Mouse (Mus musculus) liver, embryonic 14.5 days (tissue): ENCODE results near the gene Slc35f3. TPM values are rescaled to one million over a fixed set of nuclear protein-coding genes. Genes with fewer than 3 reads are reported as not detected.
A peak's percentile ranks its signal among the peaks of the same experiment; 100 is the strongest.

Experiments used
- ATAC-seq: fragments of 200-750 bp; cut with Nextera tagmentation; 2 replicates; pipeline ENCODE4 v1.8.0; 2017; ENCODE audit warnings: moderate number of reproducible peaks, mild to moderate bottlenecking, moderate library complexity; ENCODE audit not compliant: insufficient read depth
- DNase-seq, 3 experiments: peaks; one replicate each; pipeline ENCODE4 v3.0.0-alpha.2; 2012 to 2013; ENCODE audit warnings: low read depth in 3 of 3, low spot score in 3 of 3
- H3K27ac ChIP-seq: fragments of 300-500 bp; sonication (generic); 2 replicates; pipeline ENCODE4 v1.5.1; 2014; ENCODE audit warnings: moderate library complexity, mild to moderate bottlenecking, control low read depth, inconsistent platforms
- H3K27me3 ChIP-seq: fragments of 300-500 bp; sonication (generic); 2 replicates; pipeline ENCODE4 v1.6.1; 2014; ENCODE audit warnings: mild to moderate bottlenecking, low read length, moderate library complexity; ENCODE audit not compliant: control insufficient read depth, insufficient read depth
- H3K36me3 ChIP-seq: fragments of 300-500 bp; sonication (generic); replicated peaks from 2 replicates; pipeline ENCODE4 v1.6.1; 2014; ENCODE audit warnings: low read depth; ENCODE audit not compliant: control insufficient read depth, insufficient read depth
- H3K4me1 ChIP-seq, 2 experiments: fragments of 200-500 bp in 1 of 2; fragments of 300-500 bp in 1 of 2; sonication (generic) in 1 of 2; replicated peaks; 2 replicates each; pipeline ENCODE4 v1.6.1; 2012 to 2014; ENCODE audit warnings: antibody characterized with exemption in 1 of 2, inconsistent platforms in 1 of 2, low read length in 1 of 2; ENCODE audit not compliant: control insufficient read depth in 2 of 2, insufficient read depth in 2 of 2
- H3K4me2 ChIP-seq: fragments of 300-500 bp; sonication (generic); 2 replicates; pipeline ENCODE4 v1.6.1; 2014; ENCODE audit warnings: low read depth, mild to moderate bottlenecking, control low read depth, moderate library complexity
- H3K4me3 ChIP-seq, 2 experiments: fragments of 200-500 bp in 1 of 2; fragments of 300-500 bp in 1 of 2; sonication (generic) in 1 of 2; 2 replicates each; pipeline ENCODE4 v1.5.1; 2012 to 2014; ENCODE audit warnings: low read depth in 2 of 2, low read length in 2 of 2, mild to moderate bottlenecking in 2 of 2, control low read depth in 1 of 2, inconsistent platforms in 1 of 2, moderate library complexity in 1 of 2; ENCODE audit not compliant: insufficient read depth in 1 of 2
- H3K9ac ChIP-seq: fragments of 300-500 bp; sonication (generic); replicated peaks from 2 replicates; pipeline ENCODE4 v1.6.1; 2014; ENCODE audit warnings: mild to moderate bottlenecking, control low read depth, moderate library complexity
- H3K9me3 ChIP-seq: fragments of 300-500 bp; sonication (generic); 2 replicates; pipeline ENCODE4 v1.6.1; 2016; ENCODE audit warnings: low read length, mixed read lengths; ENCODE audit not compliant: control insufficient read depth
- CTCF ChIP-seq: IDR thresholded peaks from 2 replicates; pipeline ENCODE4 v1.5.1; 2016; ENCODE audit warnings: antibody characterized with exemption, low read depth, control low read depth
- EP300 ChIP-seq: IDR thresholded peaks from 2 replicates; pipeline ENCODE4 v1.6.1; 2016; ENCODE audit warnings: antibody characterized with exemption, low read depth
- WGBS: fragments of 180-500 bp; shearing (Covaris S2); extraction: QIAGEN DNeasy Blood & Tissue Kit; methylation state at CpG from one replicate; pipeline ENCODE4 v1.1.7; 2014; ENCODE audit not compliant: insufficient replicate concordance; 5-methylcytosine and 5-hydroxymethylcytosine counted together
- polyA plus RNA-seq, 2 experiments: library from polyadenylated mRNA; depleted of rRNA in 1 of 2; stranded (reverse) in 1 of 2; unstranded in 1 of 2; fragments of >200 nt; fragmentation: Nextera tagmentation in 1 of 2; extraction: Ambion mirVana in 1 of 2; gene quantifications; 2 replicates each; pipeline versions ENCODE4 v1.2.1 to v1.2.3; 2012 to 2014

The Slc35f3 gene
- polyA plus RNA-seq, 2 experiments: not detected

DNA sequence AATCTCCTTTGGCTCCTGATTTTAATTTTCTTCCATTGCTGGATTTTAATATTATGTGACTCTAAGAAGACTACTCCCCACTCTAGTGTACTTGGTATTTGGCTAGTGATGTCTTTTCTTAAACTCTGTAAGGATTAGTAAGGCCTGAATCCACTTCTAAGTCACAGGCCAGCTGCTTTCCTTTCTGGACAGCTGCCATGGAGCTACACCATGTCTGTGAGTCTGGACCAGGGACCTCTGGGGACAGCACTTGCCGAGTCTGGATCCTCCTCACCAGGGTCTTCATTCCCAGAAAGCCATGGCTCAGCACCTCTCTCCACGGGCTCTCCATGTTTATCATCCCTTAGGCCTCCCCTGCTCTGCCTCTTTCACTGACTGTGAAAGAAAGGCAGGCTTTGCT, 81.8 kb downstream of the Slc35f3 start:
- no peak for DNase-seq
- no peak overlapping the region for H3K4me3 ChIP-seq
- no peaks in the 10 kb centered on the region for H3K9me3 ChIP-seq
- ATAC-seq: no peak
- H3K27ac ChIP-seq: no peak overlapping the region
- TF ChIP-seq EP300 (no peak), CTCF (no peak)
- no peaks in the 10 kb centered on the region for H3K36me3 ChIP-seq
- no peaks in the 10 kb centered on the region for H3K4me1 ChIP-seq
- no peaks in the 10 kb centered on the region for H3K27me3 ChIP-seq
- no peak overlapping the region for H3K4me2 ChIP-seq
- H3K9ac ChIP-seq: no peak overlapping the region
- 23% methylated on average over 2 of the region's 2 CpGs for WGBS

DNA sequence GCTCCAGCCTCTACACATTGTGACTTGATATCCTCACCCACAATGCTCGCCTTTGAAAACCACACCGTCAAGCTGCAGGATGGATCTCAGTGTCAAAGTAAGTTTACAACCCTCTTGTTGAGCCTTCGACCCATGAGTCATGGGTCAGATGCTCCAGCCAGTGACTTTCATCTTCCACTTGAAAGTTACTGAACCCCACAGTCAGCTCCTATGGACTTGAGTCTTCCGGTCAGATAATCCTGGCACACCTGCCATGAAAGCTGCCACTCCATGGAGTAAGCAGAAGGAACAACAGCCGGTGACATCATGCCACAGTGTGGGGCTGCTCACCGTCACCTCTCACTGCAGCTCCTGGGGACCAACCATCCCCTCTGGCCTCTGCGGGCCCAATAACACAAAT, 82.9 kb downstream of the Slc35f3 start:
- no peak overlapping the region for H3K27ac ChIP-seq

DNA sequence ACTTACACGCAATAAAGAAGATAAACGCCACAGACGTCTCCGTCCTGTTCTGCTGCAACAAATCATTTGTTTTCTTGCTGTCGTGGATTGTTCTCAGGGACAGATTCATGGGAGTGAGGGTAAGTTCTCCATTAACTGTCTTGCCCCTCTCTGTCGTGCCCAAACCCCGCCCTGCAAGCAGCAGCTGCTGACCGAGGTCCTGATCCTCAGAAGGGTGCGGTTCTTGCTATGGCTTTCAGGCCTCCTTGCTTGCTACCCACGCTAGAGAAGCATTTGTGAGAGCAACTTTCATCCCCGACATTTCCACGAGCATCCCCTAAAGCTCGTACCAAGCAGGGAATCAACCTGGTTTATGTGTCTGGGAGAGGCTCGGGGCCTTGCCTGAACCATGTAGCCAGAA, 83.9 kb downstream of the Slc35f3 start:
- no peak for ATAC-seq
- no peak overlapping the region for H3K4me2 ChIP-seq
- H3K27ac ChIP-seq: no peak overlapping the region
- H3K27me3 ChIP-seq: no peaks in the 10 kb centered on the region
- WGBS: 33% methylated on average over 14 of the region's 14 CpGs
- no peak for DNase-seq
- H3K9me3 ChIP-seq: no peaks in the 10 kb centered on the region
- H3K4me3 ChIP-seq: no peak overlapping the region
- no peak overlapping the region for H3K9ac ChIP-seq
- no peaks in the 10 kb centered on the region for H3K36me3 ChIP-seq
- TF ChIP-seq CTCF (no peak), EP300 (no peak)
- no peaks in the 10 kb centered on the region for H3K4me1 ChIP-seq

More for the DNA sequence above, 82.9 kb downstream of the Slc35f3 start:
- Histone ChIP-seq H3K4me2 (no peak overlapping the region), H3K36me3 (no peaks in the 10 kb centered on the region), H3K9me3 (no peaks in the 10 kb centered on the region), H3K4me1 (no peaks in the 10 kb centered on the region), H3K9ac (no peak overlapping the region), H3K27me3 (no peaks in the 10 kb centered on the region), H3K4me3 (no peak overlapping the region)
- no peak for ATAC-seq
- TF ChIP-seq EP300 (no peak), CTCF (no peak)
- DNase-seq: no peak
- WGBS: 63% methylated on average over 7 of the region's 7 CpGs

DNA sequence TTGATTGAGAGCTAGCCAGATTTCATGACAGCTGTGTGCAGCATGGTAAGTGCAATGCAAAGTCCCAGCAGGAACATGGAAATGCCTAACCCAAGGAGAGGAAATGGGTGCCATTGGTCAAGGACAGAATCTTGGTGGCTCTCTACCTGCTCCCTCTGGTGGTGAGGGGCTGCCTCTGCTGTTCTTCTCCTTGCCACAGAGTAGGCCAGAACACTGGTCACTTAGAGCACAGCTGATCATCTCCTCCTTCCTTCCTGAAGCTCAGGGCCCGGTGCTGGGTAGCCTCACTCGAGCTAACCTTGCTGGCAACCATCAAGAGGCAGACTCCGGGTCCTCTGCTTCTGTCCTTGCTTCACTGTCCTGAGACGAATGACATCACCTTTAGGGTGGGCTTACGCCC, 84.4 kb downstream of the Slc35f3 start:
- WGBS: 33% methylated on average over 5 of the region's 5 CpGs
- ATAC-seq (no peak), DNase-seq (no peak)

DNA sequence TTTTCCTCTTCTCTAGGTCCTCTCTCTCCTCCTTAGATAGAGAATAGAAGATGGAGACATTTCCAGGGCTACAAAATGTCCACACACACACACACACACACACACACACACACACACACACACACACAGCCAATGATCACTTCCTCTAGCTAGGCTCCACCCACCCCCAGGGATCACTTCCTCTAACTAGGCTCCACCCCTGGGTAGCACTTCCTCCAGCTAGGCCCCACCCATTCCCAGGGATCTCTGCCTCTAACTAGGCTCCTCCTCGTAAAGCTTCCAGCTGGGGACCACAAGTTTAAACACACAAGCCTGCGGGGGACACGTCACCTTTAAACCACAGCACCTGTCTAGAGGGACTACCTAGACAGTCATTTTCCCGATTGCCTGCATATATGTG, 89.2 kb downstream of the Slc35f3 start:
- H3K27me3 ChIP-seq: no peaks in the 10 kb centered on the region
- no peak for DNase-seq
- ATAC-seq: no peak
- 62% methylated on average over 4 of the region's 4 CpGs for WGBS
- TF ChIP-seq CTCF (no peak), EP300 (no peak)
- no peak overlapping the region for H3K27ac ChIP-seq
- no peak overlapping the region for H3K4me3 ChIP-seq
- no peaks in the 10 kb centered on the region for H3K9me3 ChIP-seq
- no peak overlapping the region for H3K9ac ChIP-seq
- H3K4me2 ChIP-seq: no peak overlapping the region
- no peaks in the 10 kb centered on the region for H3K36me3 ChIP-seq
- H3K4me1 ChIP-seq: no peaks in the 10 kb centered on the region

More for the DNA sequence above, 84.4 kb downstream of the Slc35f3 start:
- no peaks in the 10 kb centered on the region for H3K36me3 ChIP-seq
- no peaks in the 10 kb centered on the region for H3K4me1 ChIP-seq
- no peaks in the 10 kb centered on the region for H3K9me3 ChIP-seq
- H3K27me3 ChIP-seq: no peaks in the 10 kb centered on the region
- H3K4me3 ChIP-seq: no peak overlapping the region
- H3K27ac ChIP-seq: no peak overlapping the region
- TF ChIP-seq EP300: no peak
- TF ChIP-seq CTCF: peak; percentile 62
- H3K9ac ChIP-seq: no peak overlapping the region
- H3K4me2 ChIP-seq: no peak overlapping the region

DNA sequence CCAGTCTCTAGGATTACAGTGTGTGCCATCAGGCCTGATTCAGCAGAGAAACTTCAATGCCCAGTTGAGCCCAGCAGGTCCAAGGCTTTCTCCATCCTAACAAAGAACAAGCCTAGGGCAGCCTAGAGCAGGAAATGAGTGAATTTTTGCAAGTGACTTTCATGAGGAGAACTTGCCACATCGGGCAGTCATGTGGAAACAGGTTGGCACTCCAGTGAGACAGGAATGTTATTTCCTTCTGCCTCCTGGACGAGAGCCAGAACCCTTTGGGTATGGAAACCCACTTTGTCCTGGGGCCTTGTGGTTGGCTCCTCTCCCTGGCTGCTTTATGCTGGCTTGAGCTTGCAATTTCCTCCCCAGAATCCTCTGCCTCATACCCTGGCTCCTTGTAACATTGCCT, 93.2 kb downstream of the Slc35f3 start:
- 36% methylated on average over 2 of the region's 2 CpGs for WGBS
- ATAC-seq: no peak
- TF ChIP-seq CTCF (no peak), EP300 (no peak)
- Histone ChIP-seq H3K9ac (no peak overlapping the region), H3K27ac (no peak overlapping the region), H3K27me3 (no peaks in the 10 kb centered on the region), H3K4me2 (no peak overlapping the region), H3K9me3 (no peaks in the 10 kb centered on the region), H3K4me3 (no peak overlapping the region), H3K36me3 (no peaks in the 10 kb centered on the region), H3K4me1 (no peaks in the 10 kb centered on the region)
- no peak for DNase-seq
